Mouse (Mus musculus): ENCODE measurements at regions not wholly inside any gene's neighbourhood (a gene's known extent, or its start where the extent isn't known, plus 50 kb on each side); places are given as distances from the start of the nearest gene placed in this dataset.
A peak's percentile ranks its signal among the peaks of the same experiment; 100 is the strongest.

GRCm38 (mm10) chr19:15851622-15852021 lies 95.5 kb downstream of the Psat1 start:
- DNase-seq (ENCODE audit: low read depth), result no peak

- DNase-seq (ENCODE audit: low read depth), result no peak
These were observed 96.4 kb downstream of the Psat1 start for GRCm38 (mm10) chr19:15850722-15851121.

GRCm38 (mm10) chr19:15849235-15849634 lies 97.9 kb downstream of the Psat1 start:
- no peak for DNase-seq (ENCODE audit: low read depth)

GRCm38 (mm10) chr19:15838327-15838726 lies 108.8 kb downstream of the Psat1 start:
- no peak for DNase-seq (ENCODE audit: low read depth)

GRCm38 (mm10) chr19:15837715-15838175 lies 109.4 kb downstream of the Psat1 start:
- no peak for DNase-seq (ENCODE audit: low read depth)

GRCm38 (mm10) chr19:15836956-15837714 lies 110.0 kb downstream of the Psat1 start:
- DNase-seq (ENCODE audit: low read depth), result no peak

- DNase-seq (ENCODE audit: low read depth), result no peak
These were observed 110.8 kb downstream of the Psat1 start for GRCm38 (mm10) chr19:15836201-15836955.

- no peak for DNase-seq (ENCODE audit: low read depth)
These were observed 116.8 kb downstream of the Psat1 start for GRCm38 (mm10) chr19:15830385-15830784.

GRCm38 (mm10) chr19:15829158-15829557 lies 118.0 kb downstream of the Psat1 start:
- DNase-seq (ENCODE audit: low read depth), result no peak

GRCm38 (mm10) chr19:15827990-15828705 lies 119.0 kb downstream of the Psat1 start:
- peak; percentile 87 for DNase-seq (ENCODE audit: low read depth)

GRCm38 (mm10) chr19:15827120-15827989 lies 119.8 kb downstream of the Psat1 start:
- no peak for DNase-seq (ENCODE audit: low read depth)

- no peak for DNase-seq (ENCODE audit: low read depth)
These were observed 123.3 kb downstream of the Psat1 start for GRCm38 (mm10) chr19:15823688-15824371.

GRCm38 (mm10) chr19:15820020-15820419 lies 127.1 kb downstream of the Psat1 start:
- no peak for DNase-seq (ENCODE audit: low read depth)

GRCm38 (mm10) chr19:15815166-15815565 lies 132.0 kb downstream of the Psat1 start:
- no peak for DNase-seq (ENCODE audit: low read depth)

- DNase-seq (ENCODE audit: low read depth), result no peak
These were observed 138.1 kb downstream of the Psat1 start for GRCm38 (mm10) chr19:15809008-15809407.

GRCm38 (mm10) chr19:15807681-15808080 lies 139.5 kb downstream of the Psat1 start:
- DNase-seq (ENCODE audit: low read depth), result no peak

- no peak for DNase-seq (ENCODE audit: low read depth)
These were observed 143.8 kb downstream of the Psat1 start for GRCm38 (mm10) chr19:15803131-15803889.

GRCm38 (mm10) chr19:15802641-15803040 lies 144.5 kb downstream of the Psat1 start:
- no peak for DNase-seq (ENCODE audit: low read depth)

GRCm38 (mm10) chr19:15801811-15802486 lies 145.2 kb downstream of the Psat1 start:
- no peak for DNase-seq (ENCODE audit: low read depth)
